In the genomic region with DNA sequence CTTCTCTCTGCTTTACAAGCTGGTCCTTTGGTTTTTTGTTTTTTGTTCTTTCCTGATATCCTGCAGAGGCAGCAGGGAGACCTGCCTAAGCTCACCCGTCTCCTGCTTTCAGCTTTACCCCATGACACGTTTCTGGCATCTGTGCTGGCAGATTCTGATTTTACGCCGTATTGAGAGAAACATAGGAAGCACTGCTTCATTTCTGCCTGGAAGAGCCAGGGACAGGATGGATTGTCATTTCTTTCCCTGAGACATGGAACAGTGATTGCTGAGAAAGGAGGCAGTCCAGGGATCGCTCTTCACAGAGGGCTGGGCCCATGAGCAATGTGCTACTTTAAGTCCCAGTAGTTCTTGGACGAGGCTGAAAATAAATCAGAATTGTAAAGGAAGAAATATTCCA, we compare ENCODE assay signal across 9 mouse cellular contexts.
A peak's percentile ranks its signal among the peaks of the same experiment; 100 is the strongest.
DNase-seq lines count a peak whose midpoint lies in the region; ATAC-seq and TF ChIP-seq lines count a peak whose summit lies in the region.
"Had no signal": no experiment of that assay in that cellular context is flagged by ENCODE, and none has a peak within 500 bp of the region (broad histone marks: within the 10 kb centered on the region; RNA-seq: fewer than 3 reads in every experiment).

No protein-coding gene starts in this region.

- WGBS in heart, embryonic 12.5 days: 32% methylated on average over 6 of the region's 6 CpGs
- 32% methylated on average over 6 of the region's 6 CpGs for WGBS in lung, embryonic 16.5 days
- WGBS in lung, postnatal 0 days: 39% methylated on average over 6 of the region's 6 CpGs
- 32% methylated on average over 6 of the region's 6 CpGs for WGBS in intestine, embryonic 16.5 days
- WGBS in stomach, embryonic 16.5 days: 31% methylated on average over 6 of the region's 6 CpGs

- no peaks in the 10 kb centered on the region for H3K27me3 ChIP-seq in heart, embryonic 12.5 days (replicated peaks)
- no peaks in the 10 kb centered on the region for H3K27me3 ChIP-seq in lung, embryonic 16.5 days (ENCODE audit: control insufficient read depth, insufficient read depth, low read depth, low read length)
- no peaks in the 10 kb centered on the region for H3K27me3 ChIP-seq in lung, postnatal 0 days (replicated peaks; ENCODE audit: insufficient read depth, low read length)
- H3K27me3 ChIP-seq in intestine, embryonic 16.5 days (replicated peaks; ENCODE audit: control insufficient read depth, insufficient read depth, low read length): no peaks in the 10 kb centered on the region
- H3K27me3 ChIP-seq in stomach, embryonic 16.5 days (ENCODE audit: control insufficient read depth, insufficient read depth, low read length): no peaks in the 10 kb centered on the region

- DNase-seq in heart, postnatal 14 days: no peak
- DNase-seq in lung, postnatal 0 days (ENCODE audit: low spot score): no peak
- DNase-seq in lung, postnatal 36 days: no peak
- DNase-seq in embryo, embryonic 11 days: no peak

- no peak for TF ChIP-seq EP300 in lung, postnatal 0 days (IDR thresholded peaks at IDR 0.05)

- intact Hi-C loops in heart, postnatal 14 days (cut with DNase I): no loop called here

- no peak overlapping the region for H3K9ac ChIP-seq in heart, embryonic 12.5 days
- H3K9ac ChIP-seq in lung, embryonic 16.5 days (ENCODE audit: low read length): no peak overlapping the region
- H3K9ac ChIP-seq in lung, postnatal 0 days (replicated peaks; ENCODE audit: low read depth): no peak overlapping the region
- H3K9ac ChIP-seq in intestine, embryonic 16.5 days (ENCODE audit: low read depth, low read length): no peak overlapping the region
- H3K9ac ChIP-seq in stomach, embryonic 16.5 days (ENCODE audit: low read length): no peak overlapping the region

- peaks cover 11% of the 10 kb centered on the region; the same call in 1 of the 2 replicates for H3K4me1 ChIP-seq in heart, embryonic 12.5 days (replicated peaks)
- 0 out of 2 replicates have a peak, but pooled peaks cover 7% of the 10 kb centered on the region for H3K4me1 ChIP-seq in lung, embryonic 16.5 days (replicated peaks; ENCODE audit: control insufficient read depth, insufficient read depth, low read length)
- H3K4me1 ChIP-seq in lung, postnatal 0 days (ENCODE audit: insufficient read depth, low read depth, low read length): no peaks in the 10 kb centered on the region; the same call in 1 of the 2 replicates
- peaks cover 12% of the 10 kb centered on the region; the same call in 1 of the 2 replicates for H3K4me1 ChIP-seq in intestine, embryonic 16.5 days (ENCODE audit: control insufficient read depth, insufficient read depth, low read length)
- no peaks in the 10 kb centered on the region for H3K4me1 ChIP-seq in stomach, embryonic 16.5 days (ENCODE audit: control insufficient read depth, insufficient read depth, low read length)

- no peak overlapping the region for H3K4me3 ChIP-seq in heart, embryonic 12.5 days
- no peak overlapping the region for H3K4me3 ChIP-seq in lung, embryonic 16.5 days (ENCODE audit: low read length)
- H3K4me3 ChIP-seq in lung, postnatal 0 days (ENCODE audit: low read depth, low read length): no peak overlapping the region
- no peak overlapping the region for H3K4me3 ChIP-seq in intestine, embryonic 16.5 days (ENCODE audit: low read length)
- no peak overlapping the region for H3K4me3 ChIP-seq in stomach, embryonic 16.5 days (replicated peaks; ENCODE audit: low read length)
- H3K4me3 ChIP-seq: myocyte had no signal

- ATAC-seq in heart, embryonic 12.5 days (ENCODE audit: insufficient number of reproducible peaks, low FRiP score): peak; percentile 33; the same call in 1 of the 2 replicates
- ATAC-seq in lung, embryonic 16.5 days (ENCODE audit: low read depth): peak; percentile 34; the same call in 1 of the 2 replicates
- ATAC-seq in lung, postnatal 0 days: no peak
- ATAC-seq in intestine, embryonic 16.5 days: peak; percentile 70
- peak; percentile 64 for ATAC-seq in stomach, embryonic 16.5 days (ENCODE audit: insufficient read depth, low FRiP score)

- no peaks in the 10 kb centered on the region for H3K36me3 ChIP-seq in heart, embryonic 12.5 days
- no peaks in the 10 kb centered on the region for H3K36me3 ChIP-seq in lung, embryonic 16.5 days (ENCODE audit: control insufficient read depth, insufficient read depth, low read length)
- no peaks in the 10 kb centered on the region for H3K36me3 ChIP-seq in lung, postnatal 0 days (ENCODE audit: insufficient read depth, low read length)
- no peaks in the 10 kb centered on the region for H3K36me3 ChIP-seq in intestine, embryonic 16.5 days (ENCODE audit: control insufficient read depth, insufficient read depth, low read length)
- no peaks in the 10 kb centered on the region for H3K36me3 ChIP-seq in stomach, embryonic 16.5 days (ENCODE audit: control insufficient read depth, insufficient read depth, low read length)

- TF ChIP-seq CTCF in lung, postnatal 0 days (IDR thresholded peaks at IDR 0.05): no peak

- H3K27ac ChIP-seq in heart, embryonic 12.5 days (ENCODE audit: poor library complexity, severe bottlenecking): peak overlapping the region; percentile 54; the same call in 1 of the 2 replicates
- H3K27ac ChIP-seq in lung, embryonic 16.5 days (ENCODE audit: low read length): 0 out of 2 replicates have a peak overlapping the region, but pooled peaks have one; percentile 20
- H3K27ac ChIP-seq in lung, postnatal 0 days (ENCODE audit: low read length): no peak overlapping the region
- H3K27ac ChIP-seq in intestine, embryonic 16.5 days (ENCODE audit: low read length): no peak overlapping the region
- no peak overlapping the region for H3K27ac ChIP-seq in stomach, embryonic 16.5 days (ENCODE audit: low read length)

- no peaks in the 10 kb centered on the region for H3K9me3 ChIP-seq in heart, embryonic 12.5 days (replicated peaks)
- no peaks in the 10 kb centered on the region for H3K9me3 ChIP-seq in lung, embryonic 16.5 days (ENCODE audit: control insufficient read depth, low read length)
- H3K9me3 ChIP-seq in lung, postnatal 0 days (ENCODE audit: low read length): no peaks in the 10 kb centered on the region
- no peaks in the 10 kb centered on the region for H3K9me3 ChIP-seq in intestine, embryonic 16.5 days (ENCODE audit: control insufficient read depth, low read length)
- no peaks in the 10 kb centered on the region for H3K9me3 ChIP-seq in stomach, embryonic 16.5 days (replicated peaks; ENCODE audit: control insufficient read depth, low read length)

- peak overlapping the region; percentile 11; the same call in 1 of the 2 replicates for H3K4me2 ChIP-seq in heart, embryonic 12.5 days
- H3K4me2 ChIP-seq in lung, embryonic 16.5 days (ENCODE audit: low read depth, low read length): no peak overlapping the region
- no peak overlapping the region for H3K4me2 ChIP-seq in lung, postnatal 0 days (replicated peaks; ENCODE audit: low read depth, low read length)
- H3K4me2 ChIP-seq in intestine, embryonic 16.5 days (ENCODE audit: low read depth, low read length): no peak overlapping the region
- no peak overlapping the region for H3K4me2 ChIP-seq in stomach, embryonic 16.5 days (ENCODE audit: low read depth, low read length)

Comparison
In these comparisons a context has a peak if more than half of its experiments do, and no peak if none do; other contexts are left out.
1. H3K27ac ChIP-seq: peak in heart, embryonic 12.5 days (single experiment) and lung, embryonic 16.5 days (single experiment); none in lung, postnatal 0 days (single experiment), intestine, embryonic 16.5 days (single experiment) and stomach, embryonic 16.5 days (single experiment).